Mouse (Mus musculus) forebrain, embryonic 14.5 days (tissue): ENCODE measurements around the gene Scn11a. TPM values are rescaled to one million over a fixed set of nuclear protein-coding genes. Genes with fewer than 3 reads are reported as not detected.
A peak's percentile ranks its signal among the peaks of the same experiment; 100 is the strongest.

ENCODE experiments used
- ATAC-seq: fragments of 200-750 bp; cut with Nextera tagmentation; 2 replicates; pipeline ENCODE4 v1.8.0; 2017; ENCODE audit warnings: mild to moderate bottlenecking, moderate library complexity
- DNase-seq: peaks from one replicate; pipeline ENCODE4 v3.0.0-alpha.2; 2015; ENCODE audit warnings: low spot score
- H3K27ac ChIP-seq: fragments of 300-500 bp; sonication (generic); 2 replicates; pipeline ENCODE4 v1.5.1; 2014; ENCODE audit warnings: low read depth, mild to moderate bottlenecking, control low read depth, low read length, moderate library complexity
- H3K27me3 ChIP-seq: fragments of 300-500 bp; sonication (generic); replicated peaks from 2 replicates; pipeline ENCODE4 v1.6.1; 2014; ENCODE audit warnings: low read length, control low read depth, mixed read lengths; ENCODE audit not compliant: control insufficient read depth, insufficient read depth
- H3K36me3 ChIP-seq: fragments of 300-500 bp; sonication (generic); 2 replicates; pipeline ENCODE4 v1.6.1; 2014; ENCODE audit warnings: low read length, control low read depth; ENCODE audit not compliant: control insufficient read depth, insufficient read depth
- H3K4me1 ChIP-seq: fragments of 300-500 bp; sonication (generic); 2 replicates; pipeline ENCODE4 v1.6.1; 2014; ENCODE audit warnings: antibody characterized with exemption, low read length, control low read depth; ENCODE audit not compliant: control insufficient read depth, insufficient read depth
- H3K4me2 ChIP-seq: fragments of 300-500 bp; sonication (generic); 2 replicates; pipeline ENCODE4 v1.6.1; 2014; ENCODE audit warnings: mild to moderate bottlenecking, control low read depth, low read length
- H3K4me3 ChIP-seq: fragments of 300-500 bp; sonication (generic); 2 replicates; pipeline ENCODE4 v1.5.1; 2014; ENCODE audit warnings: low read depth, low read length, control low read depth
- H3K9ac ChIP-seq: fragments of 300-500 bp; sonication (generic); 2 replicates; pipeline ENCODE4 v1.6.1; 2014; ENCODE audit warnings: mild to moderate bottlenecking, low read length, control low read depth, moderate library complexity
- H3K9me3 ChIP-seq: fragments of 300-500 bp; sonication (generic); replicated peaks from 2 replicates; pipeline ENCODE4 v1.6.1; 2016; ENCODE audit warnings: low read length, control low read depth, mixed read lengths; ENCODE audit not compliant: control insufficient read depth
- WGBS: fragments of 180-500 bp; shearing (Covaris S2); extraction: QIAGEN DNeasy Blood & Tissue Kit; methylation state at CpG from one replicate; pipeline ENCODE4 v1.1.7; 2014; 5-methylcytosine and 5-hydroxymethylcytosine counted together
- polyA plus RNA-seq: library from polyadenylated mRNA; unstranded; fragments of >200 nt; fragmentation: Nextera tagmentation; extraction: Ambion mirVana; gene quantifications from 2 replicates; pipeline ENCODE4 v1.2.1, GENCODE M21; 2014

The Scn11a gene
- polyA plus RNA-seq = 0.14 and 0.15 TPM in 2 replicates

GRCm38 (mm10) chr9:119825297-119825696 lies at the start of gene Scn11a:
Gene Scn11a, minus strand, starts transcription at chr9:119825456.
- ATAC-seq (peak; percentile 60; the same call in 1 of the 2 replicates), DNase-seq (peak; percentile 50)
- H3K27ac ChIP-seq = 0 out of 2 replicates have a peak within 1 kb of the TSS, but pooled peaks have one; percentile 27

GRCm38 (mm10) chr9:119854170-119854569 lies 28.9 kb upstream of the Scn11a start:
- Histone ChIP-seq H3K9me3 (no peaks in the 10 kb centered on the region), H3K9ac (no peak overlapping the region), H3K4me3 (no peak overlapping the region), H3K36me3 (no peaks in the 10 kb centered on the region), H3K4me2 (no peak overlapping the region), H3K27ac (no peak overlapping the region), H3K4me1 (peaks cover 5% of the 10 kb centered on the region; the same call in 1 of the 2 replicates), H3K27me3 (no peaks in the 10 kb centered on the region)
- DNase-seq = no peak
- ATAC-seq = no peak
- 68% methylated on average over 8 of the region's 8 CpGs for WGBS

More at GRCm38 (mm10) chr9:119825297-119825696, at the start of gene Scn11a:
- peaks cover 3% of the 10 kb centered on the region for H3K4me1 ChIP-seq
- WGBS = 40% methylated on average over 4 of the region's 4 CpGs
- no peaks in the 10 kb centered on the region for H3K27me3 ChIP-seq
- no peaks in the 10 kb centered on the region for H3K9me3 ChIP-seq
- no peak within 1 kb of the TSS for H3K4me3 ChIP-seq
- H3K4me2 ChIP-seq = no peak within 1 kb of the TSS
- H3K9ac ChIP-seq = no peak within 1 kb of the TSS
- H3K36me3 ChIP-seq = no peaks in the 10 kb centered on the region

- Histone ChIP-seq H3K27me3 (no peaks in the 10 kb centered on the region), H3K27ac (peak overlapping the region; percentile 33; the same call in 1 of the 2 replicates), H3K9ac (no peak overlapping the region), H3K4me1 (peaks cover 11% of the 10 kb centered on the region; the same call in 1 of the 2 replicates), H3K4me3 (no peak overlapping the region), H3K9me3 (no peaks in the 10 kb centered on the region), H3K36me3 (no peaks in the 10 kb centered on the region), H3K4me2 (no peak overlapping the region)
- no peak for DNase-seq
- WGBS = 77% methylated on average over 2 of the region's 2 CpGs
- ATAC-seq = no peak
Measured at GRCm38 (mm10) chr9:119853071-119853846, 28.0 kb upstream of the Scn11a start.

- ATAC-seq (no peak), DNase-seq (peak; percentile 71)
- no peaks in the 10 kb centered on the region for H3K27me3 ChIP-seq
- no peak overlapping the region for H3K4me2 ChIP-seq
- H3K9me3 ChIP-seq = no peaks in the 10 kb centered on the region
- H3K36me3 ChIP-seq = no peaks in the 10 kb centered on the region
- H3K27ac ChIP-seq = peak overlapping the region; percentile 33; the same call in 1 of the 2 replicates
- H3K4me3 ChIP-seq = no peak overlapping the region
- H3K9ac ChIP-seq = no peak overlapping the region
- 71% methylated on average over 10 of the region's 10 CpGs for WGBS
- peaks cover 11% of the 10 kb centered on the region for H3K4me1 ChIP-seq
Measured at GRCm38 (mm10) chr9:119852347-119853030, 27.2 kb upstream of the Scn11a start.

GRCm38 (mm10) chr9:119849214-119849613 lies 24.0 kb upstream of the Scn11a start:
- no peaks in the 10 kb centered on the region for H3K27me3 ChIP-seq
- no peak overlapping the region for H3K9ac ChIP-seq
- H3K4me1 ChIP-seq = peaks cover 25% of the 10 kb centered on the region
- ATAC-seq (peak; percentile 70), DNase-seq (peak; percentile 69)
- no peak overlapping the region for H3K4me2 ChIP-seq
- 10% methylated on average over 8 of the region's 8 CpGs for WGBS
- H3K4me3 ChIP-seq = no peak overlapping the region
- H3K9me3 ChIP-seq = no peaks in the 10 kb centered on the region
- peak overlapping the region; percentile 64; the same call in 1 of the 2 replicates for H3K27ac ChIP-seq
- H3K36me3 ChIP-seq = no peaks in the 10 kb centered on the region

- Histone ChIP-seq H3K4me2 (no peak overlapping the region), H3K36me3 (no peaks in the 10 kb centered on the region), H3K27ac (peak overlapping the region; percentile 64; the same call in 1 of the 2 replicates), H3K4me1 (peaks cover 25% of the 10 kb centered on the region), H3K27me3 (no peaks in the 10 kb centered on the region), H3K4me3 (no peak overlapping the region), H3K9me3 (no peaks in the 10 kb centered on the region), H3K9ac (no peak overlapping the region)
- ATAC-seq (no peak), DNase-seq (no peak)
- WGBS = 26% methylated on average over 7 of the region's 7 CpGs
Measured at GRCm38 (mm10) chr9:119848671-119849070, 23.4 kb upstream of the Scn11a start.

- Histone ChIP-seq H3K27me3 (no peaks in the 10 kb centered on the region), H3K9ac (no peak overlapping the region), H3K36me3 (no peaks in the 10 kb centered on the region), H3K4me3 (no peak overlapping the region), H3K4me1 (peaks cover 28% of the 10 kb centered on the region), H3K9me3 (no peaks in the 10 kb centered on the region), H3K27ac (no peak overlapping the region), H3K4me2 (no peak overlapping the region)
- DNase-seq (no peak), ATAC-seq (0 out of 2 replicates have a peak, but pooled peaks have one; percentile 19)
- 58% methylated on average over 6 of the region's 6 CpGs for WGBS
Measured at GRCm38 (mm10) chr9:119847187-119847586, 21.9 kb upstream of the Scn11a start.

- 12% methylated on average over 5 of the region's 5 CpGs for WGBS
- DNase-seq (no peak), ATAC-seq (no peak)
- Histone ChIP-seq H3K9me3 (no peaks in the 10 kb centered on the region), H3K4me3 (no peak overlapping the region), H3K4me1 (peaks cover 34% of the 10 kb centered on the region), H3K36me3 (no peaks in the 10 kb centered on the region), H3K27ac (no peak overlapping the region), H3K4me2 (no peak overlapping the region), H3K9ac (peak overlapping the region; percentile 29; the same call in 1 of the 2 replicates), H3K27me3 (no peaks in the 10 kb centered on the region)
Measured at GRCm38 (mm10) chr9:119844724-119845123, 19.5 kb upstream of the Scn11a start.
